Comparison of ENCODE assay signal across 14 mouse cellular contexts in genomic region chr14:103779276-103779675, GRCm38 (mm10).
DNase-seq lines count a peak whose midpoint lies in the region; ATAC-seq and TF ChIP-seq lines count a peak whose summit lies in the region.
"Had no signal": no experiment of that assay in that cellular context is flagged by ENCODE, and none has a peak within 500 bp of the region (broad histone marks: within the 10 kb centered on the region; RNA-seq: fewer than 3 reads in every experiment).

No protein-coding gene starts in this region.

- 83% methylated on average over 6 of the region's 6 CpGs for WGBS in embryonic facial prominence, embryonic 10.5 days
- 76% methylated on average over 6 of the region's 6 CpGs for whole genome bisulfite sequencing in embryonic facial prominence, embryonic 15.5 days
- WGBS in hindbrain, embryonic 13.5 days, result 54% methylated on average over 6 of the region's 6 CpGs
- 47% methylated on average over 6 of the region's 6 CpGs for WGBS in midbrain, postnatal 0 days

- H3K9ac ChIP-seq in embryonic facial prominence, embryonic 15.5 days, result no peak overlapping the region
- no peak overlapping the region for H3K9ac ChIP-seq in hindbrain, embryonic 13.5 days
- no peak overlapping the region for H3K9ac ChIP-seq in midbrain, postnatal 0 days (replicated peaks; ENCODE audit: low read length, poor library complexity, severe bottlenecking)

- ATAC-seq in embryonic facial prominence, embryonic 15.5 days (ENCODE audit: insufficient number of reproducible peaks, low FRiP score, low TSS enrichment, low read depth), result no peak
- no peak for ATAC-seq in hindbrain, embryonic 13.5 days (ENCODE audit: low FRiP score)
- ATAC-seq in midbrain, postnatal 0 days (ENCODE audit: low FRiP score), result no peak
- ATAC-seq: inflammation-experienced regulatory T-cells, adult 6 months had no signal

- H3K9me3 ChIP-seq in embryonic facial prominence, embryonic 10.5 days, result no peaks in the 10 kb centered on the region
- no peaks in the 10 kb centered on the region for H3K9me3 ChIP-seq in embryonic facial prominence, embryonic 15.5 days (replicated peaks)
- no peaks in the 10 kb centered on the region for H3K9me3 ChIP-seq in hindbrain, embryonic 13.5 days
- no peaks in the 10 kb centered on the region for H3K9me3 ChIP-seq in midbrain, postnatal 0 days (ENCODE audit: low read length)

- no peak for TF ChIP-seq CTCF in midbrain, postnatal 0 days (IDR thresholded peaks at IDR 0.05)

- H3K27ac ChIP-seq in embryonic facial prominence, embryonic 10.5 days (replicated peaks), result peak overlapping the region; percentile 54
- no peak overlapping the region for H3K27ac ChIP-seq in embryonic facial prominence, embryonic 15.5 days (replicated peaks)
- H3K27ac ChIP-seq in hindbrain, embryonic 13.5 days, result peak overlapping the region; percentile 86
- peak overlapping the region; percentile 62; the same call in 1 of the 2 replicates for H3K27ac ChIP-seq in midbrain, postnatal 0 days (ENCODE audit: low read depth, low read length)

- peak overlapping the region; percentile 43; the same call in 1 of the 2 replicates for H3K4me3 ChIP-seq in embryonic facial prominence, embryonic 10.5 days
- H3K4me3 ChIP-seq in embryonic facial prominence, embryonic 15.5 days (replicated peaks), result no peak overlapping the region
- H3K4me3 ChIP-seq in hindbrain, embryonic 13.5 days, result no peak overlapping the region; the same call in 1 of the 2 replicates
- peak overlapping the region; percentile 25; the same call in 1 of the 2 replicates for H3K4me3 ChIP-seq in midbrain, postnatal 0 days (ENCODE audit: low read depth, low read length)
- H3K4me3 ChIP-seq: myocyte had no signal

- peaks cover 23% of the 10 kb centered on the region for H3K4me1 ChIP-seq in embryonic facial prominence, embryonic 10.5 days
- H3K4me1 ChIP-seq in embryonic facial prominence, embryonic 15.5 days, result no peaks in the 10 kb centered on the region
- H3K4me1 ChIP-seq in hindbrain, embryonic 13.5 days (replicated peaks), result peaks cover 24% of the 10 kb centered on the region
- H3K4me1 ChIP-seq in midbrain, postnatal 0 days (ENCODE audit: insufficient read depth, low read length), result no peaks in the 10 kb centered on the region

- H3K27me3 ChIP-seq in embryonic facial prominence, embryonic 10.5 days (replicated peaks; ENCODE audit: low read depth, poor library complexity, severe bottlenecking), result no peaks in the 10 kb centered on the region
- no peaks in the 10 kb centered on the region for H3K27me3 ChIP-seq in embryonic facial prominence, embryonic 15.5 days
- H3K27me3 ChIP-seq in hindbrain, embryonic 13.5 days, result no peaks in the 10 kb centered on the region
- H3K27me3 ChIP-seq in midbrain, postnatal 0 days (ENCODE audit: insufficient read depth, low read length), result no peaks in the 10 kb centered on the region
- H3K27me3 ChIP-seq: CH12.LX had no signal

- no peak for DNase-seq in embryonic facial prominence, embryonic 10.5 days (ENCODE audit: low spot score)
- DNase-seq in midbrain, postnatal 0 days (ENCODE audit: low spot score), result no peak
- DNase-seq in cerebellum, postnatal 36 days, result no peak
- no peak for DNase-seq in natural killer cell, adult 2 months (ENCODE audit: low spot score in 2 of 2)
- no peak for DNase-seq in Muller cell, postnatal 12 days (ENCODE audit: inconsistent ontology term)
- DNase-seq: adrenal gland, postnatal 25 days; cerebellum, adult 11 months; kidney, postnatal 4 days had no signal

- no peaks in the 10 kb centered on the region for H3K36me3 ChIP-seq in embryonic facial prominence, embryonic 10.5 days (replicated peaks)
- H3K36me3 ChIP-seq in embryonic facial prominence, embryonic 15.5 days, result no peaks in the 10 kb centered on the region
- H3K36me3 ChIP-seq in hindbrain, embryonic 13.5 days, result no peaks in the 10 kb centered on the region
- no peaks in the 10 kb centered on the region for H3K36me3 ChIP-seq in midbrain, postnatal 0 days (ENCODE audit: insufficient read depth, low read length)

- H3K4me2 ChIP-seq in embryonic facial prominence, embryonic 15.5 days (replicated peaks), result 0 out of 2 replicates have a peak overlapping the region, but pooled peaks have one; percentile 50
- peak overlapping the region; percentile 58 for H3K4me2 ChIP-seq in hindbrain, embryonic 13.5 days
- H3K4me2 ChIP-seq in midbrain, postnatal 0 days (ENCODE audit: low read depth, low read length, poor library complexity, severe bottlenecking), result peak overlapping the region; percentile 51
- H3K4me2 ChIP-seq: liver, embryonic 11.5 days had no signal

Comparison
In these comparisons a context has a peak if more than half of its experiments do, and no peak if none do; other contexts are left out.
1. H3K4me3 ChIP-seq: peak in embryonic facial prominence, embryonic 10.5 days (single experiment) and midbrain, postnatal 0 days (single experiment); none in embryonic facial prominence, embryonic 15.5 days (single experiment) and hindbrain, embryonic 13.5 days (single experiment).
2. Peak in every context shown above with its lines, with median percentiles within 50 percentile points of each other: H3K4me2 ChIP-seq.